In the genomic region with DNA sequence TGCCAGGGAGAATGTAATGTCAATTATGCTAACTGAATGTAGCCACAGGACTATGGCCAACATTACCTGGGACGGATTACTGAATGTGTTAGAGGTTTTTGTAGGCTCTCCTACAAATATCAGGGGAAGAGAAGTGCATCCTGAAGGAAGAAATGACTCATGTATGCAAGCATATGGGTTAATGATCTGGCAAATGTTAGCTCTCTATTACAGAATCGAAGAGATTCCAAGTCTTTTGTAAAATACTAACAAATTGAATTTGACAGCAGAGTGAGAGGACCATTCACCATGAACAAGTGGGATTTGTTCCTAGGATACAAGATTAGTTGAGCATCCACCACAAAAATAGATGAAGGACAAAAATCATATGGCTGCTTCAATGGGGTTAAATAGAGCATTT, we compare ENCODE assay signal across 28 mouse cellular contexts.
A peak's percentile ranks its signal among the peaks of the same experiment; 100 is the strongest.
DNase-seq lines count a peak whose midpoint lies in the region; ATAC-seq lines count a peak whose summit lies in the region.
"Had no signal": no experiment of that assay in that cellular context is flagged by ENCODE, and none has a peak within 500 bp of the region (broad histone marks: within the 10 kb centered on the region; RNA-seq: fewer than 3 reads in every experiment).

No protein-coding gene starts in this region.

- no peaks in the 10 kb centered on the region for H3K4me1 ChIP-seq in forebrain, embryonic 14.5 days (ENCODE audit: control insufficient read depth, insufficient read depth, low read length)
- no peaks in the 10 kb centered on the region for H3K4me1 ChIP-seq in forebrain, embryonic 11.5 days (replicated peaks; ENCODE audit: control insufficient read depth, insufficient read depth, low read length)
- H3K4me1 ChIP-seq: embryonic facial prominence, embryonic 12.5 days; forebrain, embryonic 13.5 days; heart, embryonic 12.5 days; heart, embryonic 15.5 days; hindbrain, embryonic 10.5 days; hindbrain, embryonic 13.5 days had no signal

- H3K27ac ChIP-seq in forebrain, embryonic 14.5 days (ENCODE audit: low read depth, low read length) = no peak overlapping the region
- H3K27ac ChIP-seq in forebrain, embryonic 11.5 days (ENCODE audit: low read depth, low read length) = no peak overlapping the region
- H3K27ac ChIP-seq: embryonic facial prominence, embryonic 12.5 days; forebrain, embryonic 13.5 days; heart, embryonic 15.5 days; hindbrain, embryonic 10.5 days; hindbrain, embryonic 13.5 days had no signal

- no peaks in the 10 kb centered on the region for H3K9me3 ChIP-seq in forebrain, embryonic 14.5 days (replicated peaks; ENCODE audit: control insufficient read depth, low read length)
- H3K9me3 ChIP-seq in forebrain, embryonic 11.5 days (ENCODE audit: control insufficient read depth, low read length) = no peaks in the 10 kb centered on the region
- H3K9me3 ChIP-seq: embryonic facial prominence, embryonic 12.5 days; forebrain, embryonic 13.5 days; heart, embryonic 15.5 days; hindbrain, embryonic 10.5 days; hindbrain, embryonic 13.5 days had no signal

- H3K4me2 ChIP-seq in forebrain, embryonic 14.5 days (ENCODE audit: low read length) = no peak overlapping the region
- H3K4me2 ChIP-seq in forebrain, embryonic 11.5 days (ENCODE audit: low read depth, low read length, severe bottlenecking) = no peak overlapping the region
- H3K4me2 ChIP-seq: embryonic facial prominence, embryonic 12.5 days; forebrain, embryonic 13.5 days; heart, embryonic 12.5 days; heart, embryonic 15.5 days; hindbrain, embryonic 13.5 days had no signal

- peak; percentile 10 for DNase-seq in forebrain, embryonic 14.5 days (ENCODE audit: low spot score)
- DNase-seq in forebrain, embryonic 11.5 days (ENCODE audit: low spot score) = no peak
- DNase-seq in Muller cell, postnatal 12 days (ENCODE audit: inconsistent ontology term) = peak; percentile 83
- peak; percentile 18 for DNase-seq in brain, adult 2 months (ENCODE audit: low read depth, low spot score)
- DNase-seq in retina, embryonic 14.5 days (ENCODE audit: low spot score) = peak; percentile 57
- no peak for DNase-seq in thymus, postnatal 4 days
- DNase-seq in testis, postnatal 14 days (ENCODE audit: low spot score) = no peak
- DNase-seq: adrenal gland, adult 8-10 months; adrenal gland, postnatal 25 days; cerebellum, adult 11 months; cerebellum, adult 2 months; cerebellum, adult 9-11 months; cerebellum, postnatal 36 days; forebrain, postnatal 0 days; gastrocnemius, postnatal 25 days; heart, adult 18-20 months; heart, postnatal 10 days; heart, postnatal 36 days had no signal

- no peak overlapping the region for H3K4me3 ChIP-seq in forebrain, embryonic 14.5 days (ENCODE audit: low read depth, low read length)
- H3K4me3 ChIP-seq in forebrain, embryonic 11.5 days (ENCODE audit: low read depth, low read length) = no peak overlapping the region
- H3K4me3 ChIP-seq: embryonic facial prominence, embryonic 12.5 days; erythroblast, embryonic 14.5 days; forebrain, embryonic 13.5 days; heart, embryonic 12.5 days; heart, embryonic 15.5 days; hindbrain, embryonic 10.5 days; hindbrain, embryonic 13.5 days had no signal

- no peaks in the 10 kb centered on the region for H3K27me3 ChIP-seq in forebrain, embryonic 14.5 days (replicated peaks; ENCODE audit: control insufficient read depth, insufficient read depth, low read length)
- no peaks in the 10 kb centered on the region for H3K27me3 ChIP-seq in forebrain, embryonic 11.5 days (ENCODE audit: control insufficient read depth, insufficient read depth, low read length)
- H3K27me3 ChIP-seq: embryonic facial prominence, embryonic 12.5 days; forebrain, embryonic 13.5 days; heart, embryonic 12.5 days; heart, embryonic 15.5 days; hindbrain, embryonic 13.5 days had no signal

- H3K36me3 ChIP-seq in forebrain, embryonic 14.5 days (ENCODE audit: control insufficient read depth, insufficient read depth, low read length) = no peaks in the 10 kb centered on the region
- no peaks in the 10 kb centered on the region for H3K36me3 ChIP-seq in forebrain, embryonic 11.5 days (ENCODE audit: control insufficient read depth, insufficient read depth, low read length)
- H3K36me3 ChIP-seq: embryonic facial prominence, embryonic 12.5 days; heart, embryonic 12.5 days; heart, embryonic 15.5 days; hindbrain, embryonic 10.5 days; hindbrain, embryonic 13.5 days had no signal

- WGBS in forebrain, embryonic 14.5 days = 66% methylated on average over 2 of the region's 2 CpGs
- 68% methylated on average over 2 of the region's 2 CpGs for WGBS in forebrain, embryonic 11.5 days

- H3K9ac ChIP-seq in forebrain, embryonic 14.5 days (ENCODE audit: low read length) = no peak overlapping the region
- H3K9ac ChIP-seq in forebrain, embryonic 11.5 days (ENCODE audit: low read length) = no peak overlapping the region
- H3K9ac ChIP-seq: embryonic facial prominence, embryonic 12.5 days; forebrain, embryonic 13.5 days; forebrain, postnatal 0 days; heart, embryonic 12.5 days; heart, embryonic 15.5 days; hindbrain, embryonic 13.5 days had no signal

- no peak for ATAC-seq in forebrain, embryonic 14.5 days
- ATAC-seq in forebrain, embryonic 11.5 days (replicated peaks; ENCODE audit: low FRiP score) = no peak
- ATAC-seq: activated CD4-positive, CD25-positive, alpha-beta regulatory T cell, adult 4 months; CD4-positive, CD25-positive, alpha-beta regulatory T cell, adult 4 months; intestine, postnatal 0 days had no signal

Comparison
In these comparisons a context has a peak if more than half of its experiments do, and no peak if none do; other contexts are left out.
1. DNase-seq: peak in forebrain, embryonic 14.5 days (single experiment), Muller cell, postnatal 12 days (single experiment), brain, adult 2 months (single experiment) and retina, embryonic 14.5 days (single experiment); none in forebrain, embryonic 11.5 days (single experiment), thymus, postnatal 4 days (single experiment) and testis, postnatal 14 days (single experiment).